Mouse (Mus musculus) left cerebral cortex, adult 2 months (tissue): ENCODE results near the gene Trim28. TPM values are rescaled to one million over a fixed set of nuclear protein-coding genes. Genes with fewer than 3 reads are reported as not detected.

Experiments
- DNase-seq, 2 experiments: peaks; one replicate each; pipeline ENCODE4 v3.0.0; 2021 to 2022; ENCODE audit warnings: low spot score in 2 of 2, mixed read lengths in 1 of 2; ENCODE audit errors: extremely low spot score in 1 of 2
- H3K27ac ChIP-seq: fragments of 200-600 bp; 2 replicates; pipeline ENCODE4 v1.8.1; 2022
- H3K4me3 ChIP-seq: fragments of 200-600 bp; 2 replicates; pipeline ENCODE4 v1.8.1; 2022
- CTCF ChIP-seq: fragments of 200-600 bp; IDR thresholded peaks from 2 replicates; pipeline ENCODE4 v1.8.1; 2022; ENCODE audit warnings: antibody characterized with exemption, mild to moderate bottlenecking, moderate library complexity
- intact Hi-C: fragments of 180-260 bp; cut with DNase I; formaldehyde crosslinking; loops from one replicate; pipeline ENCODE4 v1.15.1; 2025
- total RNA-seq, 2 experiments: library from RNA; stranded (reverse); gene quantifications; 2 replicates each; pipeline ENCODE4 v1.2.3; 2021

Gene Trim28
- total RNA-seq, 2 experiments from 2014 or later = 220 to 221 TPM

GRCm38 (mm10) chr7:13036806-13037205 is 37.9 kb downstream of the Trim28 start:
- Histone ChIP-seq H3K4me3 (peak overlapping the region; percentile 91), H3K27ac (peak overlapping the region; percentile 100)
- DNase-seq = no peak
- TF ChIP-seq CTCF = no peak
- intact Hi-C loops = loop anchor here (5.0 kb wide), 1 partner anchor 115 kb away; the partner anchor contains the start of gene Rps5

GRCm38 (mm10) chr7:13037366-13037765 is 38.5 kb downstream of the Trim28 start:
- intact Hi-C loops = loop anchor here (5.0 kb wide), 1 partner anchor 115 kb away; the partner anchor contains the start of gene Rps5
- DNase-seq = peak in 1 of 2 experiments; percentile 46
- Histone ChIP-seq H3K4me3 (peak overlapping the region; percentile 91), H3K27ac (peak overlapping the region; percentile 100)
- TF ChIP-seq CTCF = no peak

DNA sequence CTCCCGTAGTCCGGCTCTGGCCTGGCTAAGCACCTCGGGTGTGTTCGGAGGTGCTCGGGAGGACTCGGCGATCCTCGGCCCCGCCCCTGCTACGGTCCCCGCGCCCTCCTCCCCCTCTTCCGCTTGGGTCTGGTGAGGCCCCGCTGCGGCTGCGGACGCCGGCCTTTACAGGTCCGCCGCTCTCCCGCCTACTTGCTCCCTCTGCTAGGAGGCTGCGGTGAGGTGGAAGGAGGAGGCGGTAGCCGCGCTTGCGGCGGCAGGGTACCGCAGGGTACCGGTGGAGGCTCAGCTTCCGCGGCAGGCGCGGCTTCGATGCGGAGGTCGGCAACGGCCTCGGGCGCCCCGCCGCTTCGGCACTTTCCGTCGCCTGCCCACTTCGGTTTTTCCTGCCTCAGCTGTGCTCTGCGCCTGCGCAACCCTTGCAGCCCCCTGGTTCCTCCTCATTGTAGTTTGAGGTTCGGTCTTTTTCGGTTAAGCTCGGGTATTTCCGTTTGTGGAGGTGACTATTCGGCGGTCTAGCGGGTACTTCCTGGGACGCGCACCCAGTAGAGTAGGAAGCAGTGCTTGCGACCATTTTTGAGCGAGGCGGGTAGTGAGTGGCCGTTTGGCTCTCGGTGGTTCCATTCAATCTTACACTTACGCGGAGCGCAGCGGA is 39.1 kb downstream of the Trim28 start, which contains the start of gene Ube2m:
TSS of gene Ube2m (minus strand) at position 375 of the 655 bp plus-strand sequence.
- no peak for TF ChIP-seq CTCF
- intact Hi-C loops = loop anchor here (1.0 to 5.0 kb wide), 2 partner anchors 14 to 116 kb away; partner anchors contain the start of gene Rps5
- DNase-seq = peak; percentile 99 to 100
- Histone ChIP-seq H3K27ac (peak within 1 kb of the TSS; percentile 100), H3K4me3 (peak within 1 kb of the TSS; percentile 91)

GRCm38 (mm10) chr7:13038621-13039169 is 39.8 kb downstream of the Trim28 start:
- intact Hi-C loops = loop anchor here (1.0 to 5.0 kb wide), 3 partner anchors 13 to 116 kb away; partner anchors contain the start of gene Rps5
- no peak for TF ChIP-seq CTCF
- Histone ChIP-seq H3K4me3 (peak overlapping the region; percentile 91), H3K27ac (peak overlapping the region; percentile 100)
- DNase-seq = no peak

GRCm38 (mm10) chr7:13039181-13039580 is 40.3 kb downstream of the Trim28 start:
- intact Hi-C loops = loop anchor here (1.0 to 5.0 kb wide), 2 partner anchors 12 to 117 kb away; partner anchors contain the start of gene Rps5
- no peak for TF ChIP-seq CTCF
- DNase-seq = no peak
- peak overlapping the region; percentile 100 for H3K27ac ChIP-seq
- no peak overlapping the region; the same call in 1 of the 2 replicates for H3K4me3 ChIP-seq

- no peak overlapping the region for H3K4me3 ChIP-seq
- H3K27ac ChIP-seq = no peak overlapping the region
- TF ChIP-seq CTCF = no peak
- intact Hi-C loops = no loop called here
- DNase-seq = no peak
These were observed 42.3 kb downstream of the Trim28 start for GRCm38 (mm10) chr7:13041256-13041655.

DNA sequence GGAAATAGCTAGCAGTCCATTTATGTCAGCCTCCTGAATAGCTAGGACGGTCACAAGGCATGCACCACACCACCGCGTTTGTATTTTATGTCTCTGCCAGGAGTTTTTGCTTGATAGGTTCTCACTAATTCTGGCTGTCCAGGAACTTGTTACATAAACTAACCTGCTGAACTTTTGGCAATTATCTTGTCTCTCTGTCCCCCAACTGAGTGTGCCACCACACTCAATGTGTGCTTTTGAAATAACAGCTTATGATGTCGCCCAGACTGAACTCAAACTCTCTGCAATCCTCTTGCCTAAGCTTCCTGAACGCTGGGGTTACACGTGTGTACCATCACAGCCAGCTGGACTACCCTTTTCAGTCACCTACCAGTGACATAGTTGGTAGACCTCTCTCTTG is 43.6 kb downstream of the Trim28 start:
- intact Hi-C loops = no loop called here
- Histone ChIP-seq H3K4me3 (no peak overlapping the region), H3K27ac (no peak overlapping the region)
- TF ChIP-seq CTCF = no peak
- DNase-seq = no peak

DNA sequence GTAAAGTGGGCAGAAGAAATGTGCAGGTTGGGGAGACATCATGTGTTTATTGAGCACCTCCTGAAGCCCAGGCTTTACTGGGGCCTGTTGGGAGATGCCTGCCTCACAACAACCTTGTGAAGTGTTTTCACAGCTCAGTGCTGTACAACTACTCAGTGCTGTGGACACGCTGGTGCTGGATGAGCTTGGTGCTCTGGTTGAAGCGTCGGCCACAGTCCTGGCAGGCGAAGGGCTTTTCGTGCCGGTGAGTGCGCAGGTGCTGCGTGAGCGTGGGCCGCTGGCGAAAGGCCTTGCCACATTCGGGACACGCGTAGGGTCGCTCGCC is 44.2 kb downstream of the Trim28 start:
- Histone ChIP-seq H3K4me3 (peak overlapping the region; percentile 53; the same call in 1 of the 2 replicates), H3K27ac (peak overlapping the region; percentile 85)
- no peak for TF ChIP-seq CTCF
- DNase-seq = peak in 1 of 2 experiments; percentile 51
- intact Hi-C loops = no loop called here

- DNase-seq = peak in 1 of 2 experiments; percentile 58
- intact Hi-C loops = no loop called here
- Histone ChIP-seq H3K4me3 (peak overlapping the region; percentile 53), H3K27ac (peak overlapping the region; percentile 85)
- no peak for TF ChIP-seq CTCF
These were observed 44.7 kb downstream of the Trim28 start for GRCm38 (mm10) chr7:13043445-13044253.

GRCm38 (mm10) chr7:13044254-13044625 is 45.3 kb downstream of the Trim28 start:
- H3K27ac ChIP-seq = peak overlapping the region; percentile 85
- intact Hi-C loops = no loop called here
- TF ChIP-seq CTCF = no peak
- peak overlapping the region; percentile 53 for H3K4me3 ChIP-seq
- no peak for DNase-seq

GRCm38 (mm10) chr7:13046084-13046483 is 47.2 kb downstream of the Trim28 start:
- H3K27ac ChIP-seq = no peak overlapping the region
- intact Hi-C loops = loop anchor here (2.0 kb wide), 1 partner anchor 37 kb away; no protein-coding TSS in a partner anchor
- H3K4me3 ChIP-seq = no peak overlapping the region
- DNase-seq = no peak
- TF ChIP-seq CTCF = peak; percentile 66

- Histone ChIP-seq H3K4me3 (no peak overlapping the region), H3K27ac (no peak overlapping the region)
- TF ChIP-seq CTCF = no peak
- intact Hi-C loops = loop anchor here (5.0 kb wide), 2 partner anchors 131 to 571 kb away; partner anchors contain the start of gene Rps5
- no peak for DNase-seq
These were observed 54.1 kb downstream of the Trim28 start for GRCm38 (mm10) chr7:13053001-13053400.
